Mouse (Mus musculus): ENCODE measurements around the gene Nf1.

GRCm38 (mm10) chr11:79303109-79303508 is 36.4 kb upstream of the Nf1 start:
- TF ChIP-seq CTCF (IDR thresholded peaks at IDR 0.05) = no peak
- TF ChIP-seq EP300 (IDR thresholded peaks at IDR 0.05) = no peak
